Mouse (Mus musculus) natural killer cell, adult 2 months (primary cell): ENCODE measurements around the gene Itsn2.
"Not testable (repeated sequence)": the region's sequence is repeated elsewhere in the genome, so short reads cannot be mapped to it uniquely, and the experiment has no call there.

Experiments
- DNase-seq, 2 experiments: peaks; one replicate each; pipeline ENCODE4 v3.0.0; 2022; ENCODE audit warnings: low spot score in 2 of 2

The Itsn2 gene

GRCm38 (mm10) chr12:4598666-4599428 lies 6.4 kb downstream of the Itsn2 start:
- DNase-seq, result no peak

- DNase-seq, result no peak
Observed at GRCm38 (mm10) chr12:4599713-4600112, 7.3 kb downstream of the Itsn2 start.

- DNase-seq, result no peak
Observed at GRCm38 (mm10) chr12:4606625-4607024, 14.2 kb downstream of the Itsn2 start.

- DNase-seq, result no peak
Observed at GRCm38 (mm10) chr12:4614722-4615121, 22.3 kb downstream of the Itsn2 start.

GRCm38 (mm10) chr12:4624201-4624600 lies 31.8 kb downstream of the Itsn2 start:
- DNase-seq, result peak in 1 of 2 experiments; percentile 17

GRCm38 (mm10) chr12:4632957-4633356 lies 40.5 kb downstream of the Itsn2 start:
- DNase-seq, result no peak

- DNase-seq, result no peak
Observed at GRCm38 (mm10) chr12:4638438-4638837, 46.0 kb downstream of the Itsn2 start.

- DNase-seq, result no peak
Observed at GRCm38 (mm10) chr12:4640737-4641136, 48.3 kb downstream of the Itsn2 start.

GRCm38 (mm10) chr12:4656813-4657212 lies 64.4 kb downstream of the Itsn2 start:
- DNase-seq, result no peak

- no peak for DNase-seq
Observed at GRCm38 (mm10) chr12:4664929-4665674, 72.7 kb downstream of the Itsn2 start.

- no peak for DNase-seq
Observed at GRCm38 (mm10) chr12:4665675-4666037, 73.2 kb downstream of the Itsn2 start.

- DNase-seq, result no peak
Observed at GRCm38 (mm10) chr12:4676336-4676735, 83.9 kb downstream of the Itsn2 start.

- DNase-seq, result no peak
Observed at GRCm38 (mm10) chr12:4679971-4680370, 87.5 kb downstream of the Itsn2 start.

GRCm38 (mm10) chr12:4685441-4685840 lies 93.0 kb downstream of the Itsn2 start:
- no peak for DNase-seq

- DNase-seq, result no peak
Observed at GRCm38 (mm10) chr12:4688386-4688785, 95.9 kb downstream of the Itsn2 start.

- no peak for DNase-seq
Observed at GRCm38 (mm10) chr12:4689341-4689740, 96.9 kb downstream of the Itsn2 start.

- DNase-seq, result no peak
Observed at GRCm38 (mm10) chr12:4691193-4691592, 98.8 kb downstream of the Itsn2 start.

GRCm38 (mm10) chr12:4694534-4694933 lies 102.1 kb downstream of the Itsn2 start:
- no peak for DNase-seq

- not testable (repeated sequence) for DNase-seq
Observed at GRCm38 (mm10) chr12:4705626-4706025, 113.2 kb downstream of the Itsn2 start.

- no peak for DNase-seq
Observed at GRCm38 (mm10) chr12:4706175-4706574, 113.7 kb downstream of the Itsn2 start.

GRCm38 (mm10) chr12:4706901-4707300 lies 114.5 kb downstream of the Itsn2 start:
- no peak for DNase-seq

- no peak for DNase-seq
Observed at GRCm38 (mm10) chr12:4707488-4708017, 115.1 kb downstream of the Itsn2 start.

- DNase-seq, result no peak
Observed at GRCm38 (mm10) chr12:4708296-4708695, 115.9 kb downstream of the Itsn2 start.
